Comparison of ENCODE assay signal across 8 mouse cellular contexts in genomic region chr6:87399137-87399536, GRCm38 (mm10). TPM values are rescaled to one million over a fixed set of nuclear protein-coding genes. Genes with fewer than 3 reads are reported as not detected.
DNase-seq lines count a peak whose midpoint lies in the region; ATAC-seq and TF ChIP-seq lines count a peak whose summit lies in the region.

No protein-coding gene starts in this region.

- no peak for TF ChIP-seq EP300 in lung, postnatal 0 days (IDR thresholded peaks at IDR 0.05)

- ATAC-seq in frontal cortex, adult (ENCODE audit: low TSS enrichment): peak; percentile 83
- ATAC-seq in lung, postnatal 0 days: peak; percentile 40; the same call in 1 of the 2 replicates

- peak; percentile 85 for DNase-seq in 3T3-L1 (ENCODE audit: low read depth, low spot score)
- peak; percentile 58 for DNase-seq in c-Kit-positive CD71-positive TER-119-positive erythroid progenitor cells, embryonic 14.5 days (ENCODE audit: low spot score)
- peak; percentile 69 to 88 for DNase-seq in kidney, postnatal 25 days
- peak; percentile 81 for DNase-seq in lung, postnatal 0 days (ENCODE audit: low spot score)
- DNase-seq in right cerebral cortex, postnatal 36 days (ENCODE audit: low spot score in 2 of 2): peak; percentile 14 to 44
- peak; percentile 29 to 83 for DNase-seq in urinary bladder, postnatal 4 days (ENCODE audit: low spot score in 2 of 2)

- WGBS in lung, postnatal 0 days: 3% methylated on average over 5 of the region's 5 CpGs

- H3K27me3 ChIP-seq in E14TG2a.4 (ENCODE audit: insufficient read depth, low read length): peaks cover 3% of the 10 kb centered on the region; the same call in 1 of the 2 replicates
- no peaks in the 10 kb centered on the region for H3K27me3 ChIP-seq in lung, postnatal 0 days (replicated peaks; ENCODE audit: insufficient read depth, low read length)

- no peaks in the 10 kb centered on the region for H3K9me3 ChIP-seq in E14TG2a.4 (ENCODE audit: low read length)
- H3K9me3 ChIP-seq in lung, postnatal 0 days (ENCODE audit: low read length): no peaks in the 10 kb centered on the region

- no peak overlapping the region for H3K4me3 ChIP-seq in E14TG2a.4 (replicated peaks; ENCODE audit: low read length)
- no peak overlapping the region for H3K4me3 ChIP-seq in lung, postnatal 0 days (ENCODE audit: low read depth, low read length)

- H3K4me2 ChIP-seq in lung, postnatal 0 days (replicated peaks; ENCODE audit: low read depth, low read length): no peak overlapping the region

- no peak overlapping the region for H3K27ac ChIP-seq in lung, postnatal 0 days (ENCODE audit: low read length)

- no peaks in the 10 kb centered on the region for H3K36me3 ChIP-seq in E14TG2a.4 (ENCODE audit: insufficient read depth, low read length)
- no peaks in the 10 kb centered on the region for H3K36me3 ChIP-seq in lung, postnatal 0 days (ENCODE audit: insufficient read depth, low read length)

- H3K9ac ChIP-seq in lung, postnatal 0 days (replicated peaks; ENCODE audit: low read depth): no peak overlapping the region

- H3K4me1 ChIP-seq in E14TG2a.4 (replicated peaks; ENCODE audit: low read depth, low read length): no peaks in the 10 kb centered on the region; the same call in 1 of the 2 replicates
- H3K4me1 ChIP-seq in lung, postnatal 0 days (ENCODE audit: insufficient read depth, low read depth, low read length): no peaks in the 10 kb centered on the region

- TF ChIP-seq CTCF in E14TG2a.4 (conservative IDR thresholded peaks at IDR 0.05; ENCODE audit: low read length): peak; percentile 87
- peak; percentile 95 for TF ChIP-seq CTCF in lung, postnatal 0 days (IDR thresholded peaks at IDR 0.05)

RNA-seq across cellular contexts. Expression of gene Gkn3, which starts 10.4 kb away (rescaled TPM):
- polyA plus RNA-seq in lung, postnatal 0 days (2015; fragmentation: Nextera tagmentation; extraction: Ambion mirVana): 5.2 and 6.1 TPM in 2 replicates

RNA-seq across cellular contexts. Expression of gene Gkn2, which starts 26.0 kb away (rescaled TPM):
- 0.20 TPM in 1 of 2 replicates, not detected in the other for polyA plus RNA-seq in lung, postnatal 0 days (2015; fragmentation: Nextera tagmentation; extraction: Ambion mirVana)

RNA-seq across cellular contexts. Expression of gene Bmp10, which starts 29.7 kb away (rescaled TPM):
- polyA plus RNA-seq in lung, postnatal 0 days (2015; fragmentation: Nextera tagmentation; extraction: Ambion mirVana): not detected in 2 replicates

RNA-seq across cellular contexts. Expression of gene Gkn1, which starts 48.4 kb away (rescaled TPM):
- polyA plus RNA-seq in lung, postnatal 0 days (2015; fragmentation: Nextera tagmentation; extraction: Ambion mirVana): 0.11 and 0.31 TPM in 2 replicates

Comparison
In these comparisons a context has a peak if more than half of its experiments do, and no peak if none do; other contexts are left out.
1. DNase-seq: peak in every context shown above with its lines; median percentile 85 in 3T3-L1; 81 in lung, postnatal 0 days; 78 in kidney, postnatal 25 days; 58 in c-Kit-positive CD71-positive TER-119-positive erythroid progenitor cells, embryonic 14.5 days; 56 in urinary bladder, postnatal 4 days; 29 in right cerebral cortex, postnatal 36 days.